Mouse (Mus musculus): ENCODE results near the gene Gm10518. TPM values are rescaled to one million over a fixed set of nuclear protein-coding genes. Genes with fewer than 3 reads are reported as not detected.

Gene Gm10518
- total and polyA plus RNA-seq, 3 experiments = 0.40 to 8.0 TPM; not detected in 1

GRCm38 (mm10) chr1:179845832-179846499 lies 42.8 kb downstream of the Gm10518 start (continued):
- no peak for TF ChIP-seq TCF12 (IDR thresholded peaks at IDR 0.05; ENCODE audit: low read depth, low read length)
- TF ChIP-seq MAFK (IDR thresholded peaks at IDR 0.05; ENCODE audit: insufficient replicate concordance, low read length) = no peak

DNA sequence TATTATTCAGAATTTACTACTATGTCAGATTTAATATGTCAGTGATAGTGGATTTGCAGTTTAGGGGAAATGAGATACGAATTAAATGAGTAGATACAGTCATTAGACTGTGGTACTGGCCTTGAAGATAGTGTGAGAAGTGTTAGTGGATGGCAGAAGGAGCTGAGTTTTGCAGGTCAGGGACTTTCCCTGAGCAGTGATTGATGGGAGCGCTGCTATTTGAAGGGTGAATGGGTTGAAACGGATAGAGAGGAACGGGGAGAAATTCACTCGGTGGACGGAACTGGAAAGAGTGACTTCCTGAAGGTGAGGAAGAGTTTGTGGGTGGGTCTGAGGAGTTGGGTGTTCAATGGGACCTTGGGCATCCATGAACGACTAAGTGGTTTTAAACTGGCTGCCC lies 44.0 kb downstream of the Gm10518 start:
- DNase-seq (ENCODE audit: extremely low read depth) = peak; percentile 65
- no peaks in the 10 kb centered on the region for H3K27me3 ChIP-seq (replicated peaks)
- peaks cover 11 to 43% of the 10 kb centered on the region in 2 experiments for H3K36me3 ChIP-seq (replicated peaks in 1 of 2; ENCODE audit: control insufficient read depth in 1 of 2, insufficient read depth in 1 of 2, low read length in 1 of 2)
- peak overlapping the region; percentile 28; the same call in 1 of the 2 replicates for H3K9ac ChIP-seq (ENCODE audit: insufficient read depth, low read depth)
- 0 out of 2 replicates have a peak, but pooled peaks cover 2% of the 10 kb centered on the region for H3K79me2 ChIP-seq (replicated peaks; ENCODE audit: control insufficient read depth, extremely low read depth, insufficient read depth, poor library complexity, severe bottlenecking)
- peak overlapping the region; percentile 39 to 61 (median 47) for H3K4me3 ChIP-seq (replicated peaks in 1 of 3; ENCODE audit: low read depth in 2 of 3, low read length in 2 of 3, poor library complexity in 1 of 3)
- H3K4me1 ChIP-seq (ENCODE audit: control insufficient read depth in 1 of 2, insufficient read depth in 2 of 2) = peaks cover 4 to 48% of the 10 kb centered on the region in 2 experiments; a peak in 3 of 4 replicates
- in situ Hi-C loops (cut with MboI; ENCODE audit: low pct_ligation_motif_present, low pct_unique_long_range_greater_than_20kb, low sequenced_read_pairs) = loop anchor here (5.0 to 25.0 kb wide), 3 partner anchors 112 to 360 kb away; no protein-coding TSS in a partner anchor
- H3K9me3 ChIP-seq (replicated peaks; ENCODE audit: low read length) = no peaks in the 10 kb centered on the region
- peak overlapping the region; percentile 25; the same call in 1 of the 2 replicates for H3K27ac ChIP-seq (ENCODE audit: insufficient read depth, low read depth)
- peak overlapping the region; percentile 35 for H3K4me2 ChIP-seq (ENCODE audit: insufficient read depth, low read depth, poor library complexity, severe bottlenecking)
- dilution Hi-C loops (cut with MboI; ENCODE audit: extremely low pct_ligation_motif_present, extremely low pct_unique_long_range_greater_than_20kb, low sequenced_read_pairs) = no loop called here
- peak; percentile 47; the same call in 1 of the 2 replicates for TF ChIP-seq ELF1 (IDR thresholded peaks at IDR 0.05; ENCODE audit: low read depth, low read length)
- TF ChIP-seq USF1 (IDR thresholded peaks at IDR 0.05; ENCODE audit: low read depth, low read length) = no peak
- TF ChIP-seq BHLHE40 (IDR thresholded peaks at IDR 0.05; ENCODE audit: low read depth, low read length) = no peak
- TF ChIP-seq POLR2AphosphoS2 (IDR thresholded peaks at IDR 0.05; ENCODE audit: low read depth, low read length) = no peak
- no peak for TF ChIP-seq SMC3 (IDR thresholded peaks at IDR 0.05; ENCODE audit: low read depth, low read length)
- TF ChIP-seq JUND (conservative IDR thresholded peaks at IDR 0.05; ENCODE audit: low read depth, low read length) = no peak
- TF ChIP-seq MAFK (IDR thresholded peaks at IDR 0.05; ENCODE audit: insufficient replicate concordance, low read length) = no peak
- no peak for TF ChIP-seq RCOR1 (conservative IDR thresholded peaks at IDR 0.05; ENCODE audit: low read depth, low read length)
- TF ChIP-seq CTCF (conservative IDR thresholded peaks at IDR 0.05 in 1 of 2, IDR thresholded peaks at IDR 0.05 in 1 of 2; ENCODE audit: low read depth in 2 of 2, low read length in 2 of 2) = no peak
- peak; percentile 57; the same call in 1 of the 2 replicates for TF ChIP-seq MEF2A (IDR thresholded peaks at IDR 0.05; ENCODE audit: borderline replicate concordance, low read depth, low read length)
- TF ChIP-seq ZMIZ1 (IDR thresholded peaks at IDR 0.05; ENCODE audit: low read depth, low read length) = 0 out of 2 replicates have a peak, but pooled peaks have one; percentile 13
- no peak for TF ChIP-seq MAZ (IDR thresholded peaks at IDR 0.05; ENCODE audit: low read depth, low read length)
- no peak for TF ChIP-seq TBP (conservative IDR thresholded peaks at IDR 0.05; ENCODE audit: low read depth, low read length)
- TF ChIP-seq ETS1 (conservative IDR thresholded peaks at IDR 0.05; ENCODE audit: low read depth, low read length) = no peak
- no peak for TF ChIP-seq RAD21 (IDR thresholded peaks at IDR 0.05; ENCODE audit: low read depth, low read length)
- TF ChIP-seq POLR2A (IDR thresholded peaks at IDR 0.05; ENCODE audit: low read depth, low read length) = no peak
- no peak for TF ChIP-seq USF2 (conservative IDR thresholded peaks at IDR 0.05; ENCODE audit: low read depth, low read length)
- TF ChIP-seq UBTF (IDR thresholded peaks at IDR 0.05; ENCODE audit: low read depth, low read length) = no peak
- no peak for TF ChIP-seq JUN (IDR thresholded peaks at IDR 0.05; ENCODE audit: insufficient read depth, low read depth, low read length)
- TF ChIP-seq GABPA (IDR thresholded peaks at IDR 0.05; ENCODE audit: insufficient replicate concordance, low read depth, low read length) = no peak
- TF ChIP-seq E2F4 (IDR thresholded peaks at IDR 0.05; ENCODE audit: insufficient replicate concordance, low read depth, low read length) = no peak
- TF ChIP-seq KAT2A (IDR thresholded peaks at IDR 0.05; ENCODE audit: insufficient replicate concordance, low read length) = no peak
- TF ChIP-seq HCFC1 (IDR thresholded peaks at IDR 0.05; ENCODE audit: low read depth, low read length) = no peak; the same call in 1 of the 2 replicates
- no peak; the same call in 1 of the 2 replicates for TF ChIP-seq TCF12 (IDR thresholded peaks at IDR 0.05; ENCODE audit: low read depth, low read length)
- TF ChIP-seq MXI1 (IDR thresholded peaks at IDR 0.05; ENCODE audit: low read depth, low read length) = no peak
- TF ChIP-seq ZC3H11A (IDR thresholded peaks at IDR 0.05; ENCODE audit: low read depth, low read length) = no peak
- no peak for TF ChIP-seq PAX5 (IDR thresholded peaks at IDR 0.05; ENCODE audit: low read length)
- 0 out of 2 replicates have a peak, but pooled peaks have one; percentile 22 for TF ChIP-seq EP300 (IDR thresholded peaks at IDR 0.05; ENCODE audit: low read length)
- no peak for TF ChIP-seq CHD2 (IDR thresholded peaks at IDR 0.05; ENCODE audit: low read length)
- no peak for TF ChIP-seq NELFE (IDR thresholded peaks at IDR 0.05; ENCODE audit: low read depth, low read length)
- peak; percentile 60 for TF ChIP-seq SIN3A (IDR thresholded peaks at IDR 0.05; ENCODE audit: low read length)
- TF ChIP-seq MYC (IDR thresholded peaks at IDR 0.05; ENCODE audit: low read depth, low read length) = no peak
- no peak for TF ChIP-seq IRF4 (IDR thresholded peaks at IDR 0.05; ENCODE audit: low read depth, low read length)
- TF ChIP-seq ZNF384 (IDR thresholded peaks at IDR 0.05; ENCODE audit: low read depth, low read length) = no peak
- no peak for TF ChIP-seq MAX (IDR thresholded peaks at IDR 0.05; ENCODE audit: low read length)
- TF ChIP-seq NRF1 (IDR thresholded peaks at IDR 0.05; ENCODE audit: low read depth, low read length) = no peak

Measured in CH12.LX (cell line).